Mouse (Mus musculus): Measurements from ENCODE around the gene Zfp213. TPM values are rescaled to one million over a fixed set of nuclear protein-coding genes. Genes with fewer than 3 reads are reported as not detected.

Zfp213 gene
- polyA plus RNA-seq, 2 experiments from 2014 or later = 3.4 to 4.3 TPM

- no peak for ATAC-seq
Measured at GRCm38 (mm10) chr17:23572059-23572458, 8.0 kb upstream of the Zfp213 start.

GRCm38 (mm10) chr17:23571084-23571483 is 7.0 kb upstream of the Zfp213 start:
- ATAC-seq = no peak

GRCm38 (mm10) chr17:23570017-23570416 is 6.0 kb upstream of the Zfp213 start:
- ATAC-seq = peak; percentile 89

- ATAC-seq = no peak
Measured at GRCm38 (mm10) chr17:23568370-23568769, 4.3 kb upstream of the Zfp213 start.

GRCm38 (mm10) chr17:23566787-23567186 is 2.7 kb upstream of the Zfp213 start:
- peak; percentile 13 for ATAC-seq

- ATAC-seq = no peak
Measured at GRCm38 (mm10) chr17:23564368-23564715, 304 bp upstream of the Zfp213 start.

- ATAC-seq = no peak
Measured at GRCm38 (mm10) chr17:23559767-23560166, 4.3 kb downstream of the Zfp213 start.

- ATAC-seq = no peak
Measured at GRCm38 (mm10) chr17:23555243-23555916, 8.7 kb downstream of the Zfp213 start.

GRCm38 (mm10) chr17:23554321-23554720 is 9.7 kb downstream of the Zfp213 start:
- no peak for ATAC-seq

GRCm38 (mm10) chr17:23553634-23554120 is 10.4 kb downstream of the Zfp213 start:
- no peak for ATAC-seq

GRCm38 (mm10) chr17:23552896-23553633 is 11.0 kb downstream of the Zfp213 start:
- no peak for ATAC-seq

- ATAC-seq = no peak
Measured at GRCm38 (mm10) chr17:23551963-23552362, 12.1 kb downstream of the Zfp213 start.

- ATAC-seq = no peak
Measured at GRCm38 (mm10) chr17:23551416-23551815, 12.6 kb downstream of the Zfp213 start.

- ATAC-seq = peak; percentile 41
Measured at GRCm38 (mm10) chr17:23550856-23551255, 13.2 kb downstream of the Zfp213 start.

- peak; percentile 56 for ATAC-seq
Measured at GRCm38 (mm10) chr17:23550188-23550791, 13.7 kb downstream of the Zfp213 start.

GRCm38 (mm10) chr17:23549441-23549840 is 14.6 kb downstream of the Zfp213 start:
- no peak for ATAC-seq

GRCm38 (mm10) chr17:23548615-23549014 is 15.4 kb downstream of the Zfp213 start:
- ATAC-seq = peak; percentile 12

GRCm38 (mm10) chr17:23547681-23548443 is 16.2 kb downstream of the Zfp213 start:
- no peak for ATAC-seq

GRCm38 (mm10) chr17:23546702-23547505 is 17.1 kb downstream of the Zfp213 start:
- peak; percentile 53 for ATAC-seq

- peak; percentile 21 for ATAC-seq
Measured at GRCm38 (mm10) chr17:23546333-23546701, 17.7 kb downstream of the Zfp213 start.

- no peak for ATAC-seq
Measured at GRCm38 (mm10) chr17:23545841-23546240, 18.2 kb downstream of the Zfp213 start.

GRCm38 (mm10) chr17:23544766-23545165 is 19.3 kb downstream of the Zfp213 start:
- ATAC-seq = no peak

Data from CD4-positive, CD25-positive, alpha-beta regulatory T cell, adult 4 months (primary cell).